11 mouse cellular contexts compared by ENCODE assay signal in genomic region chr17:35125081-35125480, GRCm38 (mm10). TPM values are rescaled to one million over a fixed set of nuclear protein-coding genes. Genes with fewer than 3 reads are reported as not detected.
DNase-seq lines count a peak whose midpoint lies in the region; ATAC-seq lines count a peak whose summit lies in the region.
"Had no signal": no experiment of that assay in that cellular context is flagged by ENCODE, and none has a peak within 500 bp of the region (broad histone marks: within the 10 kb centered on the region; RNA-seq: fewer than 3 reads in every experiment).

No protein-coding gene starts in this region.

- H3K9me3 ChIP-seq in heart, embryonic 14.5 days (ENCODE audit: control insufficient read depth, low read length), result no peaks in the 10 kb centered on the region
- H3K9me3 ChIP-seq in midbrain, embryonic 12.5 days, result no peaks in the 10 kb centered on the region
- H3K9me3 ChIP-seq in midbrain, embryonic 16.5 days (replicated peaks; ENCODE audit: control insufficient read depth, low read length, poor library complexity, severe bottlenecking), result no peaks in the 10 kb centered on the region
- H3K9me3 ChIP-seq in limb, embryonic 10.5 days (replicated peaks), result no peaks in the 10 kb centered on the region
- H3K9me3 ChIP-seq in stomach, embryonic 15.5 days, result no peaks in the 10 kb centered on the region

- no peak for ATAC-seq in heart, embryonic 14.5 days (ENCODE audit: insufficient number of reproducible peaks, insufficient read depth, low FRiP score, low read depth)
- no peak for ATAC-seq in midbrain, embryonic 12.5 days (ENCODE audit: low FRiP score, low read depth)
- no peak for ATAC-seq in midbrain, embryonic 16.5 days
- ATAC-seq in stomach, embryonic 15.5 days (ENCODE audit: insufficient read depth, low FRiP score, low read depth), result no peak

- 94% methylated on average over 1 of the region's 1 CpGs for WGBS in heart, embryonic 14.5 days
- 100% methylated on average over 1 of the region's 1 CpGs for WGBS in midbrain, embryonic 12.5 days
- WGBS in midbrain, embryonic 16.5 days, result 90% methylated on average over 1 of the region's 1 CpGs
- WGBS in limb, embryonic 10.5 days, result 93% methylated on average over 1 of the region's 1 CpGs
- WGBS in stomach, embryonic 15.5 days, result 90% methylated on average over 1 of the region's 1 CpGs

- peak overlapping the region; percentile 84 for H3K9ac ChIP-seq in heart, embryonic 14.5 days (ENCODE audit: low read length)
- no peak overlapping the region for H3K9ac ChIP-seq in midbrain, embryonic 12.5 days (replicated peaks)
- H3K9ac ChIP-seq in midbrain, embryonic 16.5 days (ENCODE audit: low read depth, low read length), result no peak overlapping the region
- H3K9ac ChIP-seq in stomach, embryonic 15.5 days, result no peak overlapping the region

- peak overlapping the region; percentile 76 for H3K4me2 ChIP-seq in heart, embryonic 14.5 days (ENCODE audit: low read length)
- no peak overlapping the region for H3K4me2 ChIP-seq in midbrain, embryonic 12.5 days (replicated peaks)
- H3K4me2 ChIP-seq in midbrain, embryonic 16.5 days (ENCODE audit: low read length), result no peak overlapping the region
- peak overlapping the region; percentile 67; the same call in 1 of the 2 replicates for H3K4me2 ChIP-seq in stomach, embryonic 15.5 days

- no peaks in the 10 kb centered on the region for H3K27me3 ChIP-seq in heart, embryonic 14.5 days (ENCODE audit: control insufficient read depth, insufficient read depth, low read length)
- H3K27me3 ChIP-seq in midbrain, embryonic 12.5 days, result no peaks in the 10 kb centered on the region
- H3K27me3 ChIP-seq in midbrain, embryonic 16.5 days (ENCODE audit: control insufficient read depth, insufficient read depth, low read depth, low read length), result no peaks in the 10 kb centered on the region
- H3K27me3 ChIP-seq in limb, embryonic 10.5 days (ENCODE audit: low read depth, poor library complexity, severe bottlenecking), result no peaks in the 10 kb centered on the region
- no peaks in the 10 kb centered on the region for H3K27me3 ChIP-seq in stomach, embryonic 15.5 days (replicated peaks)

- DNase-seq in heart, postnatal 25 days (ENCODE audit: low spot score), result no peak
- no peak for DNase-seq in limb, embryonic 10.5 days (ENCODE audit: low spot score)
- DNase-seq in adrenal gland, postnatal 14 days, result no peak
- DNase-seq in left cerebral cortex, postnatal 4 days, result no peak
- DNase-seq: embryo, embryonic 11 days; gastrocnemius, postnatal 25 days had no signal

- peaks cover 11 to 19% of the 10 kb centered on the region in 2 experiments for H3K4me1 ChIP-seq in heart, embryonic 14.5 days (ENCODE audit: control insufficient read depth in 2 of 2, insufficient read depth in 2 of 2, low read length in 2 of 2)
- H3K4me1 ChIP-seq in midbrain, embryonic 12.5 days, result peaks cover 42% of the 10 kb centered on the region
- H3K4me1 ChIP-seq in midbrain, embryonic 16.5 days (ENCODE audit: control insufficient read depth, insufficient read depth, low read length), result peaks cover 28% of the 10 kb centered on the region
- H3K4me1 ChIP-seq in limb, embryonic 10.5 days, result peaks cover 50% of the 10 kb centered on the region
- peaks cover 33% of the 10 kb centered on the region for H3K4me1 ChIP-seq in stomach, embryonic 15.5 days

- peaks cover 34% of the 10 kb centered on the region for H3K36me3 ChIP-seq in heart, embryonic 14.5 days (ENCODE audit: control insufficient read depth, insufficient read depth, low read length)
- peaks cover 24% of the 10 kb centered on the region for H3K36me3 ChIP-seq in midbrain, embryonic 12.5 days
- H3K36me3 ChIP-seq in midbrain, embryonic 16.5 days (ENCODE audit: control insufficient read depth, insufficient read depth, low read length), result no peaks in the 10 kb centered on the region
- peaks cover 39% of the 10 kb centered on the region for H3K36me3 ChIP-seq in limb, embryonic 10.5 days
- H3K36me3 ChIP-seq in stomach, embryonic 15.5 days, result peaks cover 2% of the 10 kb centered on the region

- H3K4me3 ChIP-seq in heart, embryonic 14.5 days (ENCODE audit: control insufficient read depth in 1 of 2, insufficient read depth in 1 of 2, low read depth in 1 of 2, low read length in 2 of 2), result no peak overlapping the region
- H3K4me3 ChIP-seq in midbrain, embryonic 12.5 days, result 0 out of 2 replicates have a peak overlapping the region, but pooled peaks have one; percentile 63
- no peak overlapping the region for H3K4me3 ChIP-seq in midbrain, embryonic 16.5 days (ENCODE audit: low read depth, low read length)
- H3K4me3 ChIP-seq in limb, embryonic 10.5 days, result 0 out of 2 replicates have a peak overlapping the region, but pooled peaks have one; percentile 1
- H3K4me3 ChIP-seq in stomach, embryonic 15.5 days (replicated peaks), result no peak overlapping the region

- no peak overlapping the region for H3K27ac ChIP-seq in heart, embryonic 14.5 days (replicated peaks in 1 of 2; ENCODE audit: control insufficient read depth in 1 of 2, insufficient read depth in 1 of 2, low read depth in 2 of 2, low read length in 2 of 2)
- no peak overlapping the region for H3K27ac ChIP-seq in midbrain, embryonic 12.5 days (replicated peaks)
- no peak overlapping the region for H3K27ac ChIP-seq in midbrain, embryonic 16.5 days (ENCODE audit: low read length)
- H3K27ac ChIP-seq in limb, embryonic 10.5 days, result no peak overlapping the region
- H3K27ac ChIP-seq in stomach, embryonic 15.5 days, result peak overlapping the region; percentile 88; the same call in 1 of the 2 replicates

- intact Hi-C loops in heart, postnatal 25 days (cut with DNase I), result no loop called here
- intact Hi-C loops in left cerebral cortex, postnatal 4 days (cut with DNase I), result no loop called here

RNA-seq across cellular contexts. Expression of gene D17H6S53E, which starts 1.1 kb away (rescaled TPM):
- polyA plus RNA-seq in heart, embryonic 14.5 days (2014; fragmentation: Nextera tagmentation; extraction: Ambion mirVana), result 8.7 and 10.1 TPM in 2 replicates
- total RNA-seq in heart, postnatal 25 days (2021), result 10 to 100 TPM; 27.0 to 27.1 TPM
- polyA plus RNA-seq in midbrain, embryonic 12.5 days (2016; fragmentation: Nextera tagmentation; extraction: Ambion mirVana), result 8.0 and 9.1 TPM in 2 replicates
- 7.8 and 8.7 TPM in 2 replicates for polyA plus RNA-seq in midbrain, embryonic 16.5 days (2015; fragmentation: Nextera tagmentation; extraction: Ambion mirVana)
- 8.4 and 8.5 TPM in 2 replicates for polyA plus RNA-seq in limb, embryonic 10.5 days (2016; fragmentation: Nextera tagmentation; extraction: Ambion mirVana)
- polyA plus RNA-seq in stomach, embryonic 15.5 days (2015; fragmentation: Nextera tagmentation; extraction: Ambion mirVana), result 11.9 and 12.2 TPM in 2 replicates
- 23.6 and 24.8 TPM in 2 replicates for total RNA-seq in adrenal gland, postnatal 14 days (2021)
- total RNA-seq in left cerebral cortex, postnatal 4 days (2021), result 10 to 100 TPM; 19.8 to 20.1 TPM

RNA-seq across cellular contexts. Expression of gene Csnk2b, which starts 3.2 kb away (rescaled TPM):
- 219 and 234 TPM in 2 replicates for polyA plus RNA-seq in heart, embryonic 14.5 days (2014; fragmentation: Nextera tagmentation; extraction: Ambion mirVana)
- total RNA-seq in heart, postnatal 25 days (2021), result 100 to 1,000 TPM; 155 to 167 TPM
- 279 TPM in 2 replicates for polyA plus RNA-seq in midbrain, embryonic 12.5 days (2016; fragmentation: Nextera tagmentation; extraction: Ambion mirVana)
- 315 and 331 TPM in 2 replicates for polyA plus RNA-seq in midbrain, embryonic 16.5 days (2015; fragmentation: Nextera tagmentation; extraction: Ambion mirVana)
- 299 and 317 TPM in 2 replicates for polyA plus RNA-seq in limb, embryonic 10.5 days (2016; fragmentation: Nextera tagmentation; extraction: Ambion mirVana)
- 251 and 262 TPM in 2 replicates for polyA plus RNA-seq in stomach, embryonic 15.5 days (2015; fragmentation: Nextera tagmentation; extraction: Ambion mirVana)
- total RNA-seq in adrenal gland, postnatal 14 days (2021), result 210 and 214 TPM in 2 replicates
- total RNA-seq in left cerebral cortex, postnatal 4 days (2021), result 100 to 1,000 TPM; 210 to 214 TPM

RNA-seq across cellular contexts. Expression of gene Gpank1, which starts 3.8 kb away (rescaled TPM):
- 10.0 and 11.4 TPM in 2 replicates for polyA plus RNA-seq in heart, embryonic 14.5 days (2014; fragmentation: Nextera tagmentation; extraction: Ambion mirVana)
- 1 to 10 TPM; 6.3 to 9.5 TPM for total RNA-seq in heart, postnatal 25 days (2021)
- polyA plus RNA-seq in midbrain, embryonic 12.5 days (2016; fragmentation: Nextera tagmentation; extraction: Ambion mirVana), result 22.2 and 26.4 TPM in 2 replicates
- 24.3 and 26.4 TPM in 2 replicates for polyA plus RNA-seq in midbrain, embryonic 16.5 days (2015; fragmentation: Nextera tagmentation; extraction: Ambion mirVana)
- 33.9 and 35.8 TPM in 2 replicates for polyA plus RNA-seq in limb, embryonic 10.5 days (2016; fragmentation: Nextera tagmentation; extraction: Ambion mirVana)
- 17.4 and 19.1 TPM in 2 replicates for polyA plus RNA-seq in stomach, embryonic 15.5 days (2015; fragmentation: Nextera tagmentation; extraction: Ambion mirVana)
- total RNA-seq in adrenal gland, postnatal 14 days (2021), result 11.3 and 12.3 TPM in 2 replicates
- 10 to 100 TPM; 10.7 to 12.1 TPM for total RNA-seq in left cerebral cortex, postnatal 4 days (2021)

RNA-seq across cellular contexts. Expression of gene Apom, which starts 6.8 kb away (rescaled TPM):
- polyA plus RNA-seq in heart, embryonic 14.5 days (2014; fragmentation: Nextera tagmentation; extraction: Ambion mirVana), result 0.34 TPM in 1 of 2 replicates, not detected in the other
- not detected for total RNA-seq in heart, postnatal 25 days (2021)
- polyA plus RNA-seq in midbrain, embryonic 12.5 days (2016; fragmentation: Nextera tagmentation; extraction: Ambion mirVana), result 0.65 and 1.5 TPM in 2 replicates
- polyA plus RNA-seq in midbrain, embryonic 16.5 days (2015; fragmentation: Nextera tagmentation; extraction: Ambion mirVana), result 0.24 and 0.29 TPM in 2 replicates
- 0.39 and 0.56 TPM in 2 replicates for polyA plus RNA-seq in limb, embryonic 10.5 days (2016; fragmentation: Nextera tagmentation; extraction: Ambion mirVana)
- 21.2 and 47.5 TPM in 2 replicates for polyA plus RNA-seq in stomach, embryonic 15.5 days (2015; fragmentation: Nextera tagmentation; extraction: Ambion mirVana)
- total RNA-seq in adrenal gland, postnatal 14 days (2021), result 3.3 and 35.6 TPM in 2 replicates
- total RNA-seq in left cerebral cortex, postnatal 4 days (2021), result under 1 TPM in 1 of 2 experiments, not detected in 1; 0.52 TPM
- total RNA-seq: gastrocnemius, postnatal 25 days; left cerebral cortex, adult 2 months had no signal

RNA-seq across cellular contexts. Expression of gene Ly6g5b, which starts 9.9 kb away (rescaled TPM):
- 0.28 TPM in 1 of 2 replicates, not detected in the other for polyA plus RNA-seq in heart, embryonic 14.5 days (2014; fragmentation: Nextera tagmentation; extraction: Ambion mirVana)
- total RNA-seq in heart, postnatal 25 days (2021), result under 1 TPM in 1 of 2 experiments, not detected in 1; 0.36 TPM
- polyA plus RNA-seq in midbrain, embryonic 12.5 days (2016; fragmentation: Nextera tagmentation; extraction: Ambion mirVana), result 1.0 and 1.5 TPM in 2 replicates
- 1.5 TPM in 2 replicates for polyA plus RNA-seq in midbrain, embryonic 16.5 days (2015; fragmentation: Nextera tagmentation; extraction: Ambion mirVana)
- 1.4 and 1.7 TPM in 2 replicates for polyA plus RNA-seq in limb, embryonic 10.5 days (2016; fragmentation: Nextera tagmentation; extraction: Ambion mirVana)
- polyA plus RNA-seq in stomach, embryonic 15.5 days (2015; fragmentation: Nextera tagmentation; extraction: Ambion mirVana), result 0.69 and 0.85 TPM in 2 replicates
- 0.33 and 1.1 TPM in 2 replicates for total RNA-seq in adrenal gland, postnatal 14 days (2021)
- total RNA-seq in left cerebral cortex, postnatal 4 days (2021), result 1 to 10 TPM in 1 of 2 experiments, under 1 TPM in 1; 0.81 to 2.3 TPM
- total RNA-seq: gastrocnemius, postnatal 25 days had no signal

Comparison
In these comparisons a context has a peak if more than half of its experiments do, and no peak if none do; other contexts are left out.
1. H3K4me3 ChIP-seq: peak in midbrain, embryonic 12.5 days (single experiment) and limb, embryonic 10.5 days (single experiment); none in heart, embryonic 14.5 days (0 of 2), midbrain, embryonic 16.5 days (single experiment) and stomach, embryonic 15.5 days (single experiment).
2. H3K4me2 ChIP-seq: peak in heart, embryonic 14.5 days (single experiment) and stomach, embryonic 15.5 days (single experiment); none in midbrain, embryonic 12.5 days (single experiment) and midbrain, embryonic 16.5 days (single experiment).